Mouse (Mus musculus) MEL (cell line): ENCODE data around the gene Magi2. TPM values are rescaled to one million over a fixed set of nuclear protein-coding genes. Genes with fewer than 3 reads are reported as not detected.

Experiments
- DNase-seq: peaks from one replicate; pipeline ENCODE4 v3.0.0; 2011; ENCODE audit warnings: low read depth, low spot score
- H3K27ac ChIP-seq: 2 replicates; pipeline ENCODE4 v1.5.1; 2012; ENCODE audit warnings: low read depth, mild to moderate bottlenecking, control low read depth, low read length, moderate library complexity; ENCODE audit not compliant: control insufficient read depth
- H3K27me3 ChIP-seq, 2 experiments: fragments of 150-350 bp in 1 of 2; sonication (generic) in 1 of 2; 2 replicates each; pipeline ENCODE4 v1.6.1; 2012; ENCODE audit warnings: low read length in 2 of 2, mild to moderate bottlenecking in 2 of 2, improper control_type of control experiment in 1 of 2, moderate library complexity in 1 of 2; ENCODE audit not compliant: insufficient read depth in 2 of 2, control insufficient read depth in 1 of 2
- H3K36me3 ChIP-seq, 2 experiments: 2 replicates each; pipeline ENCODE4 v1.6.1; 2012 to 2014; ENCODE audit warnings: low read length in 2 of 2, improper control_type of control experiment in 1 of 2, inconsistent platforms in 1 of 2, mild to moderate bottlenecking in 1 of 2; ENCODE audit not compliant: insufficient read depth in 2 of 2, control insufficient read depth in 1 of 2
- H3K4me1 ChIP-seq, 2 experiments: fragments of 150-350 bp in 1 of 2; sonication (generic) in 1 of 2; 2 replicates each; pipeline ENCODE4 v1.6.1; 2012; ENCODE audit warnings: low read length in 2 of 2, improper control_type of control experiment in 1 of 2, mild to moderate bottlenecking in 1 of 2; ENCODE audit not compliant: insufficient read depth in 2 of 2, control insufficient read depth in 1 of 2
- H3K4me3 ChIP-seq, 2 experiments: fragments of 150-350 bp in 1 of 2; sonication (generic) in 1 of 2; 2 replicates each; pipeline ENCODE4 v1.5.1; 2012; ENCODE audit warnings: low read depth in 2 of 2, low read length in 2 of 2, mild to moderate bottlenecking in 2 of 2, moderate library complexity in 2 of 2, control low read depth in 1 of 2, improper control_type of control experiment in 1 of 2; ENCODE audit not compliant: control insufficient read depth in 1 of 2, insufficient read depth in 1 of 2
- H3K79me2 ChIP-seq: 2 replicates; pipeline ENCODE4 v1.6.1; 2012; ENCODE audit warnings: mild to moderate bottlenecking, low read length, moderate library complexity; ENCODE audit not compliant: control insufficient read depth, poor library complexity, insufficient read depth
- H3K9ac ChIP-seq: 2 replicates; pipeline ENCODE4 v1.6.1; 2012; ENCODE audit warnings: low read depth, mild to moderate bottlenecking, control low read depth, low read length, moderate library complexity; ENCODE audit not compliant: control insufficient read depth, poor library complexity, severe bottlenecking
- H3K9me3 ChIP-seq: fragments of 150-350 bp; sonication (generic); replicated peaks from 2 replicates; pipeline ENCODE4 v1.6.1; 2012; ENCODE audit warnings: mild to moderate bottlenecking, low read length, improper control_type of control experiment, moderate library complexity; ENCODE audit not compliant: insufficient read depth
- CHD2 ChIP-seq: IDR thresholded peaks from 2 replicates; pipeline ENCODE4 v1.6.1; 2011; ENCODE audit warnings: low read length, improper control_type of control experiment
- CTCF ChIP-seq, 3 experiments: IDR thresholded peaks in 2 of 3; conservative IDR thresholded peaks in 1 of 3; 2 replicates each; pipeline ENCODE4 v1.5.1; 2011 to 2012; ENCODE audit warnings: low read length in 3 of 3, low read depth in 2 of 3, mild to moderate bottlenecking in 2 of 3, improper control_type of control experiment in 1 of 3, inconsistent platforms in 1 of 3, mixed read lengths in 1 of 3, moderate library complexity in 1 of 3; ENCODE audit not compliant: control insufficient read depth in 1 of 3, insufficient read depth in 1 of 3, poor library complexity in 1 of 3, severe bottlenecking in 1 of 3
- E2F4 ChIP-seq: IDR thresholded peaks from 2 replicates; pipeline ENCODE4 v1.6.1; 2011; ENCODE audit warnings: low read depth, low read length, improper control_type of control experiment, borderline replicate concordance
- GATA1 ChIP-seq: IDR thresholded peaks from 2 replicates; pipeline ENCODE4 v1.6.1; 2011; ENCODE audit warnings: low read depth, low read length, improper control_type of control experiment
- JUND ChIP-seq: IDR thresholded peaks from 2 replicates; pipeline ENCODE4 v1.6.1; 2011; ENCODE audit warnings: low read depth, mild to moderate bottlenecking, improper control_type of control experiment, low read length
- KAT2A ChIP-seq: conservative IDR thresholded peaks from 2 replicates; pipeline ENCODE4 v1.6.1; 2012; ENCODE audit warnings: low read depth, low read length, improper control_type of control experiment, inconsistent platforms
- MAFK ChIP-seq: IDR thresholded peaks from 2 replicates; pipeline ENCODE4 v1.6.1; 2011; ENCODE audit warnings: low read depth, mild to moderate bottlenecking, low read length, improper control_type of control experiment, borderline replicate concordance
- MXI1 ChIP-seq: IDR thresholded peaks from 2 replicates; pipeline ENCODE4 v1.6.1; 2011; ENCODE audit warnings: mild to moderate bottlenecking, low read depth, low read length, improper control_type of control experiment
- MYB ChIP-seq: IDR thresholded peaks from 2 replicates; pipeline ENCODE4 v1.6.1; 2011; ENCODE audit warnings: mild to moderate bottlenecking, low read depth, low read length, improper control_type of control experiment
- NRF1 ChIP-seq: IDR thresholded peaks from 2 replicates; pipeline ENCODE4 v1.6.1; 2014; ENCODE audit warnings: low read depth, mild to moderate bottlenecking, inconsistent platforms, low read length, improper control_type of control experiment, moderate library complexity; ENCODE audit not compliant: poor library complexity, insufficient read depth, severe bottlenecking
- POLR2AphosphoS5 ChIP-seq: IDR thresholded peaks from 2 replicates; pipeline ENCODE4 v1.6.1; 2012; ENCODE audit warnings: low read depth, borderline replicate concordance, mild to moderate bottlenecking, inconsistent platforms, low read length, moderate library complexity, mixed read lengths
- RCOR1 ChIP-seq: IDR thresholded peaks from 2 replicates; pipeline ENCODE4 v1.6.1; 2012; ENCODE audit warnings: low read depth, mild to moderate bottlenecking, inconsistent platforms, low read length, improper control_type of control experiment
- SIN3A ChIP-seq: IDR thresholded peaks from 2 replicates; pipeline ENCODE4 v1.6.1; 2012; ENCODE audit warnings: low read length, improper control_type of control experiment, inconsistent platforms
- SMC3 ChIP-seq: IDR thresholded peaks from 2 replicates; pipeline ENCODE4 v1.6.1; 2011; ENCODE audit warnings: low read depth, low read length, improper control_type of control experiment
- USF1 ChIP-seq: IDR thresholded peaks from 2 replicates; pipeline ENCODE4 v1.6.1; 2014; ENCODE audit warnings: low read depth, mild to moderate bottlenecking, inconsistent platforms, low read length, improper control_type of control experiment, moderate library complexity
- USF2 ChIP-seq, 2 experiments: IDR thresholded peaks; 2 replicates each; pipeline ENCODE4 v1.6.1; 2011 to 2012; ENCODE audit warnings: improper control_type of control experiment in 2 of 2, low read length in 2 of 2, borderline replicate concordance in 1 of 2, inconsistent platforms in 1 of 2, low read depth in 1 of 2, mild to moderate bottlenecking in 1 of 2; ENCODE audit not compliant: insufficient read depth in 1 of 2
- ZKSCAN1 ChIP-seq: IDR thresholded peaks from 2 replicates; pipeline ENCODE4 v1.6.1; 2012; ENCODE audit warnings: low read depth, mild to moderate bottlenecking, inconsistent platforms, low read length, improper control_type of control experiment, moderate library complexity
- ZMIZ1 ChIP-seq: IDR thresholded peaks from 2 replicates; pipeline ENCODE4 v1.6.1; 2012; ENCODE audit warnings: low read depth, mild to moderate bottlenecking, inconsistent platforms, low read length, improper control_type of control experiment, moderate library complexity
- ZNF384 ChIP-seq: IDR thresholded peaks from 2 replicates; pipeline ENCODE4 v1.6.1; 2012; ENCODE audit warnings: low read depth, mild to moderate bottlenecking, inconsistent platforms, low read length, improper control_type of control experiment
- polyA plus RNA-seq, 2 experiments: library from polyadenylated mRNA; stranded (reverse) in 1 of 2; unstranded in 1 of 2; fragments of >175 nt in 1 of 2; fragments of >200 nt in 1 of 2; gene quantifications; 2 replicates each; pipeline versions ENCODE4 v1.2.1 to v1.2.4; 2012; ENCODE audit warnings: low replicate concordance in 2 of 2, low read depth in 1 of 2; ENCODE audit not compliant: insufficient read length in 2 of 2, insufficient read depth in 1 of 2, missing spikeins in 1 of 2
- total RNA-seq: library from RNA; depleted of rRNA; stranded (reverse); fragments of 300-350 nt; gene quantifications from 2 replicates; pipeline ENCODE4 v1.2.3, GENCODE M21; 2012

Magi2 gene
- total and polyA plus RNA-seq, 3 experiments = 0.46 to 0.47 TPM; not detected in 1

DNA sequence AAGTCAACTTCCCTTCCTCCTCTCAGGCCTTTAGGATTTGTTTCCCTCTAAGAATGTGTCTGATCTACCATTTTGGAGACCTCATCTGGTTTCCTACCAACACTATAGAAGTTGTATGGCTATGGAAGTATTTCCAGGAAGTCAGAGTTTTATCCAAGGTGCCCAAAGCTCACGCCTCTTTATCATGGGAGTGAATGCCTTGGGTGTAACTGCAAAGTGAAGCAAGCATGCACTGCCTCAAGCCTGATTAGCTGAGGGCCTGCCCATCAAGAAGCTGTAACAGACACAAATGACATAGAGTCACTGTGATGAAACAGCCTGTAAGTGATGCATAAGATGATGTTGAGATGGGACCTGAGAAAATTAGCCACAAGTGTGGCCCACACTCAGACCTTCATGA, 1416.9 kb downstream of the Magi2 start:
- peaks cover 0 to 2% of the 10 kb centered on the region in 2 experiments; a peak in 2 of 4 replicates for H3K27me3 ChIP-seq
- no peak for DNase-seq

DNA sequence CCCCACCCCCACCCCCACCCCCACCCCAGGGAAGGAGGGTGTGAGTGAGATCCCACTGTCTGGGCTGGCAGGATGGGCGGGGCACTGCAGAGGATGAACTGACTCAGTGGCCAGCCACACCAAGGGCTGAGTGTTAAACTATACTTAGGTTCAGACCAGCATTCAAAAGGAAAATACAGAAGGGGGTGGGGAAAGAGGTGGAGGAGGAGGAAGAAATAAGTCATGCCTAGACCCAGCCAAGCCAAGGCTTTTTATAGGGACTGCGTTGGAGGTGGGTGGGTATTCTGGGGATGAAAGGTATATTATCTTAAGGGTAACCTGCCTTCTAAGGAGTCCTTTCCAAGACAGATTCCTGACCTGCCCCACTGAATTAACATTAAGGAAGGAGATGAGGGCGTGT, 1420.1 kb downstream of the Magi2 start:
- Histone ChIP-seq H3K27me3 (no peaks in the 10 kb centered on the region), H3K79me2 (no peaks in the 10 kb centered on the region), H3K4me1 (no peaks in the 10 kb centered on the region), H3K36me3 (no peaks in the 10 kb centered on the region), H3K4me3 (no peak overlapping the region), H3K9me3 (no peaks in the 10 kb centered on the region), H3K9ac (no peak overlapping the region), H3K27ac (no peak overlapping the region)
- no peak for TF ChIP-seq NRF1
- TF ChIP-seq ZKSCAN1 = no peak
- no peak for TF ChIP-seq E2F4
- no peak for TF ChIP-seq CTCF (IDR thresholded peaks at IDR 0.05 in 2 of 3, conservative IDR thresholded peaks at IDR 0.05 in 1 of 3; ENCODE audit: control insufficient read depth in 1 of 3, insufficient read depth in 1 of 3, low read depth in 2 of 3, low read length in 3 of 3, poor library complexity in 1 of 3, severe bottlenecking in 1 of 3)
- TF ChIP-seq SIN3A = no peak
- DNase-seq = no peak

More for the DNA sequence above, 1416.9 kb downstream of the Magi2 start:
- no peak overlapping the region for H3K4me3 ChIP-seq
- TF ChIP-seq ZMIZ1 (no peak), MAFK (no peak), ZNF384 (no peak), POLR2AphosphoS5 (no peak), JUND (no peak), CHD2 (no peak), USF1 (no peak)
- no peak overlapping the region for H3K27ac ChIP-seq
- no peaks in the 10 kb centered on the region for H3K4me1 ChIP-seq
- no peaks in the 10 kb centered on the region for H3K9me3 ChIP-seq
- no peak overlapping the region for H3K9ac ChIP-seq
- H3K36me3 ChIP-seq = no peaks in the 10 kb centered on the region
- no peaks in the 10 kb centered on the region for H3K79me2 ChIP-seq

DNA sequence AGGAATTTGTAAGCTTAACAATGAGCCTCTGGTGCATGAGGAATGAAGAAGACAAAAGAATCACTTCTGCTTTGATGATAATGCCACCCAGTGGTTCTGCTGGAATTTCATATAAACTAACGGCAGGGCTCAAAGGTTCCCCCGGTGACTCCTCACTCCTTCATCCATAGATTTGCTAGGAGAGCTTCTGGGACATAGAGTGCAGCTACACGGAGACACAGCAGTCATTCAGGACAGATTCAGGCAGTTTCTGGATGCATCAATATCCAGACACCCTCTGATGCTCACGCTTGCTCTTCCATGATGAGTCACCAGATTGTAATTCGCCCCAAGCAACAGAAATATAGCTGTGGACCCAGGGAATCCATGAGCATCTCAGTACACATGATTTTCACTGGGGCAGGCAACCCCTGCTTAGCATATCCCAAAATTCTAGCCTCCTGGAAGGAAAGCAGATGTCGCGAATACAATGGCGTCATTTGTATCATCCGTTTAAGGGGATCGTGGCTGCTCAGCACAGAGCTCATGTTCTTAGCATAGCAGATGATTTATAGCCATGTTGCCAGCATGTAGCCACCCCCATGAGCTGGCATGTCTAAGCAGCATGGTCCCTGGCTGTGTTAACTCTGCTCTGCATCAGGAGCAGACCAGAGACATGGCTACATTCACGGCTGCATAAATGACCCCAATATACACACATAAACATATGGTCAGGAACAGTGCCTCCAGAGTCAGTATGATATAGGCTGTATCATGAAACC, 1426.8 kb downstream of the Magi2 start:
- Histone ChIP-seq H3K27me3 (no peaks in the 10 kb centered on the region), H3K9me3 (no peaks in the 10 kb centered on the region), H3K79me2 (no peaks in the 10 kb centered on the region), H3K4me1 (no peaks in the 10 kb centered on the region), H3K4me3 (no peak overlapping the region), H3K36me3 (no peaks in the 10 kb centered on the region)
- no peak for DNase-seq
- TF ChIP-seq USF1 = no peak
- no peak for TF ChIP-seq CHD2
- no peak for TF ChIP-seq RCOR1
- no peak for TF ChIP-seq MXI1
- no peak for TF ChIP-seq SMC3
- TF ChIP-seq KAT2A = no peak
- no peak for TF ChIP-seq MAFK
- no peak for TF ChIP-seq GATA1
- TF ChIP-seq MYB = no peak
- no peak for TF ChIP-seq USF2 (IDR thresholded peaks at IDR 0.05; ENCODE audit: borderline replicate concordance in 1 of 2, insufficient read depth in 1 of 2, low read depth in 1 of 2, low read length in 2 of 2)
- TF ChIP-seq ZKSCAN1 = no peak
- TF ChIP-seq, all 39 proteins: peak for 0
- H3K27ac ChIP-seq = no peak overlapping the region
- H3K9ac ChIP-seq = no peak overlapping the region
